In the genomic region with DNA sequence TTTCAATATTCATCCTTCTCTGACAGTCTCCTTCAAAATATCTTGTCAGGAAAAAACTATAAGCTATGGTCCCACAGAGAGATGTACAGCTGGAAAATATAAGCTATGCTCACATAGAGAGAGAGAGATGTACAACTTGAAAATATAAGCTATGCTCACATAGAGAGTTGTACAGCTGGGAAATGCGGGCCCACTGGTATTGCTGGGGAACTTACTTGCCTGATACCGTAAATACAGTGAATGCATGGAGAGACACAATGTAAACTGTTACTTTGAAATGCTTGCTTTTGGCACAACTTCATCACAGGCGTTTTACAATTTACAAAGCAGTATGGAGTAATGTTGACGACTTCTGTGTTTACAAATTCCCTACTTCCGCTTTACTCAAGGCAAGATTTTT, we compare ENCODE assay signal across 24 mouse cellular contexts. TPM values are rescaled to one million over a fixed set of nuclear protein-coding genes. Genes with fewer than 3 reads are reported as not detected.
DNase-seq lines count a peak whose midpoint lies in the region; ATAC-seq and TF ChIP-seq lines count a peak whose summit lies in the region.
"Had no signal": no experiment of that assay in that cellular context is flagged by ENCODE, and none has a peak within 500 bp of the region (broad histone marks: within the 10 kb centered on the region; RNA-seq: fewer than 3 reads in every experiment).

No protein-coding gene starts in this region.

- no peak for TF ChIP-seq CTCF in lung, postnatal 0 days (IDR thresholded peaks at IDR 0.05)

- H3K4me3 ChIP-seq in lung, embryonic 15.5 days: no peak overlapping the region
- H3K4me3 ChIP-seq in lung, postnatal 0 days (ENCODE audit: low read depth, low read length): no peak overlapping the region
- H3K4me3 ChIP-seq: embryonic facial prominence, embryonic 10.5 days; embryonic facial prominence, embryonic 12.5 days; forebrain, embryonic 13.5 days; forebrain, embryonic 15.5 days had no signal

- no peaks in the 10 kb centered on the region for H3K36me3 ChIP-seq in lung, embryonic 15.5 days
- no peaks in the 10 kb centered on the region for H3K36me3 ChIP-seq in lung, postnatal 0 days (ENCODE audit: insufficient read depth, low read length)
- H3K36me3 ChIP-seq: embryonic facial prominence, embryonic 10.5 days; embryonic facial prominence, embryonic 12.5 days; forebrain, embryonic 15.5 days had no signal

- peak; percentile 82; the same call in 1 of the 2 replicates for ATAC-seq in lung, embryonic 15.5 days (ENCODE audit: borderline replicate concordance, extremely low read depth, low FRiP score, low TSS enrichment)
- ATAC-seq in lung, postnatal 0 days: no peak
- ATAC-seq: forebrain, embryonic 13.5 days; forebrain, embryonic 15.5 days; forebrain, postnatal 0 days had no signal

- WGBS in lung, embryonic 15.5 days: 32% methylated on average over 5 of the region's 5 CpGs
- WGBS in lung, postnatal 0 days: 50% methylated on average over 5 of the region's 5 CpGs

- H3K27ac ChIP-seq in lung, embryonic 15.5 days: no peak overlapping the region
- H3K27ac ChIP-seq in lung, postnatal 0 days (ENCODE audit: low read length): no peak overlapping the region
- H3K27ac ChIP-seq: embryonic facial prominence, embryonic 10.5 days; embryonic facial prominence, embryonic 12.5 days; forebrain, embryonic 13.5 days; forebrain, embryonic 15.5 days had no signal

- no peak overlapping the region for H3K9ac ChIP-seq in lung, embryonic 15.5 days
- H3K9ac ChIP-seq in lung, postnatal 0 days (replicated peaks; ENCODE audit: low read depth): no peak overlapping the region
- H3K9ac ChIP-seq: embryonic facial prominence, embryonic 12.5 days; forebrain, embryonic 13.5 days; forebrain, embryonic 15.5 days; forebrain, postnatal 0 days had no signal

- H3K4me2 ChIP-seq in lung, embryonic 15.5 days: no peak overlapping the region
- no peak overlapping the region for H3K4me2 ChIP-seq in lung, postnatal 0 days (replicated peaks; ENCODE audit: low read depth, low read length)
- H3K4me2 ChIP-seq: embryonic facial prominence, embryonic 12.5 days; forebrain, embryonic 13.5 days; forebrain, embryonic 15.5 days had no signal

- no peaks in the 10 kb centered on the region for H3K9me3 ChIP-seq in lung, embryonic 15.5 days
- H3K9me3 ChIP-seq in lung, postnatal 0 days (ENCODE audit: low read length): no peaks in the 10 kb centered on the region
- H3K9me3 ChIP-seq: embryonic facial prominence, embryonic 10.5 days; embryonic facial prominence, embryonic 12.5 days; forebrain, embryonic 13.5 days; forebrain, embryonic 15.5 days had no signal

- no peak for TF ChIP-seq EP300 in lung, postnatal 0 days (IDR thresholded peaks at IDR 0.05)

- no peaks in the 10 kb centered on the region for H3K27me3 ChIP-seq in lung, embryonic 15.5 days
- H3K27me3 ChIP-seq in lung, postnatal 0 days (replicated peaks; ENCODE audit: insufficient read depth, low read length): no peaks in the 10 kb centered on the region
- H3K27me3 ChIP-seq: embryonic facial prominence, embryonic 12.5 days; forebrain, embryonic 13.5 days; forebrain, embryonic 15.5 days had no signal

- DNase-seq in lung, postnatal 25 days (ENCODE audit: low spot score): no peak
- DNase-seq in lung, postnatal 0 days (ENCODE audit: low spot score): peak; percentile 17
- no peak for DNase-seq in lung, adult 18-20 months
- peak; percentile 9 for DNase-seq in ZHBTc4 (ENCODE audit: low read depth, low spot score)
- DNase-seq in retina, embryonic 14.5 days (ENCODE audit: low spot score): no peak
- DNase-seq in right cerebral cortex, postnatal 25 days: no peak
- DNase-seq: adrenal gland, adult 2 months; adrenal gland, postnatal 10 days; adrenal gland, postnatal 25 days; cerebellum, adult 11-12 months; cerebellum, adult 2 months; cerebellum, adult 9-10 months; cerebellum, postnatal 10 days; cerebellum, postnatal 25 days; forebrain, postnatal 0 days had no signal

- no peaks in the 10 kb centered on the region for H3K4me1 ChIP-seq in lung, embryonic 15.5 days
- H3K4me1 ChIP-seq in lung, postnatal 0 days (ENCODE audit: insufficient read depth, low read depth, low read length): no peaks in the 10 kb centered on the region
- H3K4me1 ChIP-seq: embryonic facial prominence, embryonic 10.5 days; embryonic facial prominence, embryonic 12.5 days; forebrain, embryonic 13.5 days; forebrain, embryonic 15.5 days had no signal

RNA-seq across cellular contexts. Expression of a gene that starts 29.3 kb away (rescaled TPM):
- polyA plus RNA-seq in lung, embryonic 15.5 days (2015; fragmentation: Nextera tagmentation; extraction: Ambion mirVana): not detected in 2 replicates
- polyA plus RNA-seq in lung, postnatal 0 days (2015; fragmentation: Nextera tagmentation; extraction: Ambion mirVana): not detected in 2 replicates
- polyA plus RNA-seq: adrenal gland, adult 2 months; C2C12; cerebellum, adult 2 months; cortical plate, adult 2 months; embryonic facial prominence, embryonic 10.5 days; embryonic facial prominence, embryonic 12.5 days; embryonic facial prominence, embryonic 14.5 days; forebrain, embryonic 11.5 days; forebrain, embryonic 13.5 days; forebrain, embryonic 15.5 days; forebrain, postnatal 0 days had no signal

Comparison
In these comparisons a context has a peak if more than half of its experiments do, and no peak if none do; other contexts are left out.
1. DNase-seq: peak in lung, postnatal 0 days (single experiment) and ZHBTc4 (single experiment); none in lung, postnatal 25 days (single experiment), lung, adult 18-20 months (0 of 2), retina, embryonic 14.5 days (single experiment) and right cerebral cortex, postnatal 25 days (single experiment).